Mouse (Mus musculus): ENCODE results near the gene Nectin1. TPM values are rescaled to one million over a fixed set of nuclear protein-coding genes. Genes with fewer than 3 reads are reported as not detected.

Nectin1 gene
- polyA plus RNA-seq, 1 experiment from 2014 or later: 15.5 TPM

GRCm38 (mm10) chr9:43827593-43827992 lies 83.8 kb downstream of the Nectin1 start:
- no peak overlapping the region for H3K4me3 ChIP-seq (ENCODE audit: low read length)
- H3K4me1 ChIP-seq (ENCODE audit: control insufficient read depth, insufficient read depth, low read depth, low read length): peaks cover 11% of the 10 kb centered on the region
- no peak overlapping the region for H3K9ac ChIP-seq (ENCODE audit: low read depth, low read length)
- H3K9me3 ChIP-seq (ENCODE audit: control insufficient read depth, low read length): no peaks in the 10 kb centered on the region
- H3K27me3 ChIP-seq (replicated peaks; ENCODE audit: control insufficient read depth, insufficient read depth, low read length): no peaks in the 10 kb centered on the region
- WGBS: 46% methylated on average over 5 of the region's 5 CpGs
- H3K27ac ChIP-seq (ENCODE audit: low read depth, low read length): no peak overlapping the region
- no peak for ATAC-seq
- no peak overlapping the region for H3K4me2 ChIP-seq (ENCODE audit: low read length)
- H3K36me3 ChIP-seq (ENCODE audit: control insufficient read depth, insufficient read depth, low read length): no peaks in the 10 kb centered on the region

- ATAC-seq: no peak
- WGBS: 63% methylated on average over 6 of the region's 6 CpGs
- Histone ChIP-seq H3K27me3 (replicated peaks; ENCODE audit: control insufficient read depth, insufficient read depth, low read length) (no peaks in the 10 kb centered on the region), H3K4me3 (ENCODE audit: low read length) (no peak overlapping the region), H3K36me3 (ENCODE audit: control insufficient read depth, insufficient read depth, low read length) (no peaks in the 10 kb centered on the region), H3K4me1 (ENCODE audit: control insufficient read depth, insufficient read depth, low read depth, low read length) (peaks cover 11% of the 10 kb centered on the region), H3K27ac (ENCODE audit: low read depth, low read length) (no peak overlapping the region), H3K4me2 (ENCODE audit: low read length) (no peak overlapping the region), H3K9me3 (ENCODE audit: control insufficient read depth, low read length) (no peaks in the 10 kb centered on the region), H3K9ac (ENCODE audit: low read depth, low read length) (no peak overlapping the region)
Measured at GRCm38 (mm10) chr9:43828960-43829359, 85.2 kb downstream of the Nectin1 start.

GRCm38 (mm10) chr9:43833232-43833631 lies 89.4 kb downstream of the Nectin1 start:
- Histone ChIP-seq H3K9ac (ENCODE audit: low read depth, low read length) (no peak overlapping the region), H3K36me3 (ENCODE audit: control insufficient read depth, insufficient read depth, low read length) (no peaks in the 10 kb centered on the region), H3K4me1 (ENCODE audit: control insufficient read depth, insufficient read depth, low read depth, low read length) (peaks cover 2% of the 10 kb centered on the region), H3K27ac (ENCODE audit: low read depth, low read length) (no peak overlapping the region), H3K9me3 (ENCODE audit: control insufficient read depth, low read length) (no peaks in the 10 kb centered on the region), H3K4me2 (ENCODE audit: low read length) (no peak overlapping the region), H3K4me3 (ENCODE audit: low read length) (no peak overlapping the region), H3K27me3 (replicated peaks; ENCODE audit: control insufficient read depth, insufficient read depth, low read length) (no peaks in the 10 kb centered on the region)
- peak; percentile 85 for ATAC-seq
- WGBS: 71% methylated on average over 8 of the region's 8 CpGs

- WGBS: 33% methylated on average over 13 of the region's 13 CpGs
- Histone ChIP-seq H3K9me3 (ENCODE audit: control insufficient read depth, low read length) (no peaks in the 10 kb centered on the region), H3K27me3 (replicated peaks; ENCODE audit: control insufficient read depth, insufficient read depth, low read length) (no peaks in the 10 kb centered on the region), H3K4me1 (ENCODE audit: control insufficient read depth, insufficient read depth, low read depth, low read length) (no peaks in the 10 kb centered on the region; the same call in 1 of the 2 replicates), H3K9ac (ENCODE audit: low read depth, low read length) (no peak overlapping the region), H3K4me3 (ENCODE audit: low read length) (no peak overlapping the region), H3K4me2 (ENCODE audit: low read length) (no peak overlapping the region), H3K27ac (ENCODE audit: low read depth, low read length) (peak overlapping the region; percentile 39; the same call in 1 of the 2 replicates), H3K36me3 (ENCODE audit: control insufficient read depth, insufficient read depth, low read length) (no peaks in the 10 kb centered on the region)
- peak; percentile 40 for ATAC-seq
Measured at GRCm38 (mm10) chr9:43834283-43834682, 90.5 kb downstream of the Nectin1 start.

- ATAC-seq: no peak
- 70% methylated on average over 2 of the region's 2 CpGs for WGBS
- H3K4me3 ChIP-seq (ENCODE audit: low read length): no peak overlapping the region
- H3K27me3 ChIP-seq (replicated peaks; ENCODE audit: control insufficient read depth, insufficient read depth, low read length): no peaks in the 10 kb centered on the region
- no peak overlapping the region for H3K4me2 ChIP-seq (ENCODE audit: low read length)
- no peaks in the 10 kb centered on the region for H3K9me3 ChIP-seq (ENCODE audit: control insufficient read depth, low read length)
- H3K9ac ChIP-seq (ENCODE audit: low read depth, low read length): no peak overlapping the region
- no peak overlapping the region for H3K27ac ChIP-seq (ENCODE audit: low read depth, low read length)
- H3K36me3 ChIP-seq (ENCODE audit: control insufficient read depth, insufficient read depth, low read length): no peaks in the 10 kb centered on the region
- H3K4me1 ChIP-seq (ENCODE audit: control insufficient read depth, insufficient read depth, low read depth, low read length): no peaks in the 10 kb centered on the region; the same call in none of the 2 replicates
Measured at GRCm38 (mm10) chr9:43838561-43838960, 94.8 kb downstream of the Nectin1 start.

GRCm38 (mm10) chr9:43842921-43843577 lies 99.3 kb downstream of the Nectin1 start:
- Histone ChIP-seq H3K36me3 (ENCODE audit: control insufficient read depth, insufficient read depth, low read length) (no peaks in the 10 kb centered on the region), H3K4me2 (ENCODE audit: low read length) (no peak overlapping the region), H3K9ac (ENCODE audit: low read depth, low read length) (no peak overlapping the region), H3K4me3 (ENCODE audit: low read length) (no peak overlapping the region), H3K4me1 (ENCODE audit: control insufficient read depth, insufficient read depth, low read depth, low read length) (no peaks in the 10 kb centered on the region; the same call in 1 of the 2 replicates), H3K27me3 (replicated peaks; ENCODE audit: control insufficient read depth, insufficient read depth, low read length) (no peaks in the 10 kb centered on the region; the same call in 1 of the 2 replicates), H3K9me3 (ENCODE audit: control insufficient read depth, low read length) (no peaks in the 10 kb centered on the region), H3K27ac (ENCODE audit: low read depth, low read length) (no peak overlapping the region)
- 5% methylated on average over 6 of the region's 8 CpGs for WGBS
- ATAC-seq: peak; percentile 60; the same call in 1 of the 2 replicates

- no peaks in the 10 kb centered on the region for H3K9me3 ChIP-seq (ENCODE audit: control insufficient read depth, low read length)
- no peaks in the 10 kb centered on the region for H3K36me3 ChIP-seq (ENCODE audit: control insufficient read depth, insufficient read depth, low read length)
- no peak for ATAC-seq
- no peak overlapping the region for H3K9ac ChIP-seq (ENCODE audit: low read depth, low read length)
- H3K4me2 ChIP-seq (ENCODE audit: low read length): no peak overlapping the region
- H3K27ac ChIP-seq (ENCODE audit: low read depth, low read length): no peak overlapping the region
- no peaks in the 10 kb centered on the region; the same call in 1 of the 2 replicates for H3K27me3 ChIP-seq (replicated peaks; ENCODE audit: control insufficient read depth, insufficient read depth, low read length)
- 10% methylated on average over 3 of the region's 3 CpGs for WGBS
- no peak overlapping the region for H3K4me3 ChIP-seq (ENCODE audit: low read length)
- no peaks in the 10 kb centered on the region; the same call in 1 of the 2 replicates for H3K4me1 ChIP-seq (ENCODE audit: control insufficient read depth, insufficient read depth, low read depth, low read length)
Measured at GRCm38 (mm10) chr9:43843711-43844127, 99.9 kb downstream of the Nectin1 start.

GRCm38 (mm10) chr9:43845660-43846455 lies 102.1 kb downstream of the Nectin1 start:
- Histone ChIP-seq H3K4me3 (ENCODE audit: low read length) (no peak overlapping the region), H3K9ac (ENCODE audit: low read depth, low read length) (no peak overlapping the region), H3K4me1 (ENCODE audit: control insufficient read depth, insufficient read depth, low read depth, low read length) (no peaks in the 10 kb centered on the region; the same call in 1 of the 2 replicates), H3K9me3 (ENCODE audit: control insufficient read depth, low read length) (no peaks in the 10 kb centered on the region), H3K27ac (ENCODE audit: low read depth, low read length) (no peak overlapping the region), H3K27me3 (replicated peaks; ENCODE audit: control insufficient read depth, insufficient read depth, low read length) (no peaks in the 10 kb centered on the region; the same call in 1 of the 2 replicates), H3K4me2 (ENCODE audit: low read length) (no peak overlapping the region), H3K36me3 (ENCODE audit: control insufficient read depth, insufficient read depth, low read length) (no peaks in the 10 kb centered on the region)
- WGBS: 6% methylated on average over 17 of the region's 17 CpGs
- ATAC-seq: no peak

- no peaks in the 10 kb centered on the region for H3K36me3 ChIP-seq (ENCODE audit: control insufficient read depth, insufficient read depth, low read length)
- no peak overlapping the region for H3K27ac ChIP-seq (ENCODE audit: low read depth, low read length)
- no peaks in the 10 kb centered on the region; the same call in 1 of the 2 replicates for H3K27me3 ChIP-seq (replicated peaks; ENCODE audit: control insufficient read depth, insufficient read depth, low read length)
- no peak overlapping the region for H3K9ac ChIP-seq (ENCODE audit: low read depth, low read length)
- H3K4me2 ChIP-seq (ENCODE audit: low read length): no peak overlapping the region
- no peaks in the 10 kb centered on the region; the same call in 1 of the 2 replicates for H3K4me1 ChIP-seq (ENCODE audit: control insufficient read depth, insufficient read depth, low read depth, low read length)
- H3K9me3 ChIP-seq (ENCODE audit: control insufficient read depth, low read length): no peaks in the 10 kb centered on the region
- WGBS: 63% methylated on average over 5 of the region's 5 CpGs
- H3K4me3 ChIP-seq (ENCODE audit: low read length): no peak overlapping the region
- no peak for ATAC-seq
Measured at GRCm38 (mm10) chr9:43847861-43848260, 104.1 kb downstream of the Nectin1 start.
